Mouse (Mus musculus): ENCODE data around the gene Specc1. TPM values are rescaled to one million over a fixed set of nuclear protein-coding genes. Genes with fewer than 3 reads are reported as not detected.

Gene Specc1
- polyA plus RNA-seq, 1 experiment from 2014 or later: 7.1 TPM

GRCm38 (mm10) chr11:62075071-62075470, 118.5 kb downstream of the Specc1 start:
- no peak overlapping the region for H3K9ac ChIP-seq (replicated peaks; ENCODE audit: low read length)
- 83% methylated on average over 3 of the region's 3 CpGs for WGBS
- H3K36me3 ChIP-seq (ENCODE audit: insufficient read depth, low read length): no peaks in the 10 kb centered on the region
- no peak overlapping the region for H3K27ac ChIP-seq (ENCODE audit: low read length)
- no peaks in the 10 kb centered on the region for H3K9me3 ChIP-seq (ENCODE audit: low read length)
- no peaks in the 10 kb centered on the region for H3K27me3 ChIP-seq (ENCODE audit: insufficient read depth, low read length)
- H3K4me3 ChIP-seq (ENCODE audit: low read length): no peak overlapping the region
- ATAC-seq (ENCODE audit: low FRiP score, low TSS enrichment): no peak
- 0 out of 2 replicates have a peak, but pooled peaks cover 3% of the 10 kb centered on the region for H3K4me1 ChIP-seq (ENCODE audit: insufficient read depth, low read length)
- H3K4me2 ChIP-seq (replicated peaks; ENCODE audit: low read depth, low read length): no peak overlapping the region

- Histone ChIP-seq H3K9me3 (ENCODE audit: low read length) (no peaks in the 10 kb centered on the region), H3K4me2 (replicated peaks; ENCODE audit: low read depth, low read length) (no peak overlapping the region), H3K27me3 (ENCODE audit: insufficient read depth, low read length) (no peaks in the 10 kb centered on the region), H3K36me3 (ENCODE audit: insufficient read depth, low read length) (no peaks in the 10 kb centered on the region), H3K27ac (ENCODE audit: low read length) (no peak overlapping the region), H3K4me3 (ENCODE audit: low read length) (no peak overlapping the region), H3K4me1 (ENCODE audit: insufficient read depth, low read length) (0 out of 2 replicates have a peak, but pooled peaks cover 3% of the 10 kb centered on the region), H3K9ac (replicated peaks; ENCODE audit: low read length) (no peak overlapping the region)
- WGBS: 94% methylated on average over 5 of the region's 5 CpGs
- ATAC-seq (ENCODE audit: low FRiP score, low TSS enrichment): no peak
Observed at GRCm38 (mm10) chr11:62075551-62075950, 119.0 kb downstream of the Specc1 start.

DNA sequence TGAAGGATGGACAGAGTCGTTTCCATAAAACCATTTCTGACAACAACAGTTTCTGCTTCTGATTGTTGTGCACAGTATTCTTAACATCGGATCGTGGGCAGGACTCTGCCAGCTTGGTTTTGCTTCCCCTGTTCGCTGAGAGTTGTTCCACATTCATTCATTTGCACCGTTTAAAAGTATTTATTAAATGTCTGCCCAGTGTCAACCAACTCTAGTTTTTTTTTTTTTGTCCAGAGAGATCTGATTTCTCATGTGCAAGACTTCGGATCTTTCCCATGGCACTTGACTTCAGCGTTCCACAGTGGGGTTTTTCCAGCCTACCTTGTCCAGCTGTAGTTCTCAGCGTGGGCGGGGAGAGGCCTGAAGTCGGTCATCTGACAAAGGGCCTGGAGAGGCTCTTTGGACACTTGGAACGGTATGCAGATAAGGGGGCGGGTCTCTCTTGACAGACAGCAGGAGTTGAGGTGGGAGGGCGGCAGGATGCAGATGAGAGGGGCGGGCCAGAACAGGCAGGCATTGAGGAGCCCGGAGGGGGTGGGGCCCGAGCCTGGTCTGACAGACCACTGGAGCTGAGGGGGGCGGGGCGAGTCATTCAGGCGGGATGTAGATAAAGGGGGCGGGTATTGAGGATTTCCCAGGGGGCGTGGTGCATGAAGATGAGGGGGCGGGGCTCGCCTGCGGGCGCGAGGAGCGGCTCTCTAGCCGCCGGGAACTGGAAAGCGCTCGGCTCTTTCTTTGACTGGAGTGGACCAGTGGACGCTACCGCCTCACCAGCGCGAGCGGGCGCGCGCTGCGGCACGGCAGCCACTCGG, 120.0 kb downstream of the Specc1 start:
- peak overlapping the region; percentile 96 for H3K27ac ChIP-seq (ENCODE audit: low read length)
- H3K4me1 ChIP-seq (ENCODE audit: insufficient read depth, low read length): 0 out of 2 replicates have a peak, but pooled peaks cover 3% of the 10 kb centered on the region
- H3K27me3 ChIP-seq (ENCODE audit: insufficient read depth, low read length): no peaks in the 10 kb centered on the region
- peak overlapping the region; percentile 79 for H3K4me3 ChIP-seq (ENCODE audit: low read length)
- 5% methylated on average over 35 of the region's 42 CpGs for WGBS
- H3K4me2 ChIP-seq (replicated peaks; ENCODE audit: low read depth, low read length): peak overlapping the region; percentile 81
- no peaks in the 10 kb centered on the region for H3K36me3 ChIP-seq (ENCODE audit: insufficient read depth, low read length)
- ATAC-seq (ENCODE audit: low FRiP score, low TSS enrichment): peak; percentile 99
- H3K9me3 ChIP-seq (ENCODE audit: low read length): no peaks in the 10 kb centered on the region
- peak overlapping the region; percentile 88 for H3K9ac ChIP-seq (replicated peaks; ENCODE audit: low read length)

- Histone ChIP-seq H3K27ac (ENCODE audit: low read length) (peak overlapping the region; percentile 96), H3K4me2 (replicated peaks; ENCODE audit: low read depth, low read length) (peak overlapping the region; percentile 81), H3K4me3 (ENCODE audit: low read length) (peak overlapping the region; percentile 79), H3K9ac (replicated peaks; ENCODE audit: low read length) (peak overlapping the region; percentile 88), H3K27me3 (ENCODE audit: insufficient read depth, low read length) (no peaks in the 10 kb centered on the region), H3K4me1 (ENCODE audit: insufficient read depth, low read length) (0 out of 2 replicates have a peak, but pooled peaks cover 3% of the 10 kb centered on the region), H3K9me3 (ENCODE audit: low read length) (no peaks in the 10 kb centered on the region), H3K36me3 (ENCODE audit: insufficient read depth, low read length) (no peaks in the 10 kb centered on the region)
- ATAC-seq (ENCODE audit: low FRiP score, low TSS enrichment): peak; percentile 71
- under 1% methylated on average over 51 of the region's 51 CpGs for WGBS
Observed at GRCm38 (mm10) chr11:62077157-62077865, 120.7 kb downstream of the Specc1 start.

GRCm38 (mm10) chr11:62078371-62078770, 121.8 kb downstream of the Specc1 start:
- H3K27me3 ChIP-seq (ENCODE audit: insufficient read depth, low read length): no peaks in the 10 kb centered on the region
- H3K4me1 ChIP-seq (ENCODE audit: insufficient read depth, low read length): 0 out of 2 replicates have a peak, but pooled peaks cover 3% of the 10 kb centered on the region
- H3K27ac ChIP-seq (ENCODE audit: low read length): no peak overlapping the region
- H3K4me3 ChIP-seq (ENCODE audit: low read length): peak overlapping the region; percentile 16; the same call in 1 of the 2 replicates
- H3K9me3 ChIP-seq (ENCODE audit: low read length): no peaks in the 10 kb centered on the region
- ATAC-seq (ENCODE audit: low FRiP score, low TSS enrichment): no peak
- WGBS: 90% methylated on average over 10 of the region's 10 CpGs
- no peak overlapping the region for H3K4me2 ChIP-seq (replicated peaks; ENCODE audit: low read depth, low read length)
- H3K36me3 ChIP-seq (ENCODE audit: insufficient read depth, low read length): no peaks in the 10 kb centered on the region
- no peak overlapping the region for H3K9ac ChIP-seq (replicated peaks; ENCODE audit: low read length)

DNA sequence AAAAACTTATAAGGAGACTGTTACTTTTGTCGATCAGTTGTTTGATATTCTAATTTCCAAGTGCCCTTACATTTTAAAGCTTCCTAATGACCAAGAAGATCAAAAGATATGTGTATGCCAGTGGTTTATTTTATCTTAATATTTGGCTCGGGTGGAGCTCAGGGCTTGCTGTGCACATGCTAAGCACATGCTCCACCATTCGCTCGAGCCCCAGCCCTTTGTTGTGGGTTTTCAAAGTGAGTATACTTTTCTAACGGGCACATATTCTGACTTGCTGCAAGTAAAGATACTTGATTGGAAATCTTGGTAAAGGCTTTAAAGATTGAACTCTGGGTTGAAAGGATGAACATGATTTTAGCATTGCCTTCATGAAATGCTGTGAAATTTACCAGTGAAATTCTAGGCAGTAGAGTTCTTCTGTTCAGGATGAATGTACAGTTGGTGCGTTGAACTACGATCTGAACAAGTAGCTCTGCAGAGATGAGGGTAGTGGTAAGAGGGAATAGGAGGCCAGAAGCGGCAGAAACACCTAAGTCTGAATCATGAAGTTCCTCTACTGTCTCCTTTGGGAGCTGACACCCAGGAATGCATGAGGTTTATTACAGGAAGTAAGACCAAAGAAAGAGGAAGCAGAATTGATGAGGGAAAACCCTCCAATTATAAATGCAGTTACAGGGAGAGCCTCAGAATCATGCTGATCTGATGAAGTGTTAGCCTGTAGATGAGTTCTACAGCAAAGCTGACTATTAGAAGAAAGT, 122.7 kb downstream of the Specc1 start:
- no peak overlapping the region for H3K4me2 ChIP-seq (replicated peaks; ENCODE audit: low read depth, low read length)
- H3K27me3 ChIP-seq (ENCODE audit: insufficient read depth, low read length): no peaks in the 10 kb centered on the region
- H3K4me1 ChIP-seq (ENCODE audit: insufficient read depth, low read length): 0 out of 2 replicates have a peak, but pooled peaks cover 3% of the 10 kb centered on the region
- H3K4me3 ChIP-seq (ENCODE audit: low read length): no peak overlapping the region
- WGBS: 85% methylated on average over 8 of the region's 8 CpGs
- no peak for ATAC-seq (ENCODE audit: low FRiP score, low TSS enrichment)
- H3K9ac ChIP-seq (replicated peaks; ENCODE audit: low read length): no peak overlapping the region
- no peaks in the 10 kb centered on the region for H3K36me3 ChIP-seq (ENCODE audit: insufficient read depth, low read length)
- no peak overlapping the region for H3K27ac ChIP-seq (ENCODE audit: low read length)
- no peaks in the 10 kb centered on the region for H3K9me3 ChIP-seq (ENCODE audit: low read length)

- 87% methylated on average over 2 of the region's 2 CpGs for WGBS
- Histone ChIP-seq H3K4me3 (ENCODE audit: low read length) (no peak overlapping the region), H3K27me3 (ENCODE audit: insufficient read depth, low read length) (no peaks in the 10 kb centered on the region), H3K9me3 (ENCODE audit: low read length) (no peaks in the 10 kb centered on the region), H3K27ac (ENCODE audit: low read length) (no peak overlapping the region), H3K36me3 (ENCODE audit: insufficient read depth, low read length) (no peaks in the 10 kb centered on the region), H3K4me1 (ENCODE audit: insufficient read depth, low read length) (0 out of 2 replicates have a peak, but pooled peaks cover 3% of the 10 kb centered on the region), H3K4me2 (replicated peaks; ENCODE audit: low read depth, low read length) (no peak overlapping the region), H3K9ac (replicated peaks; ENCODE audit: low read length) (no peak overlapping the region)
- no peak for ATAC-seq (ENCODE audit: low FRiP score, low TSS enrichment)
Observed at GRCm38 (mm10) chr11:62080476-62080875, 123.9 kb downstream of the Specc1 start.

- no peaks in the 10 kb centered on the region for H3K27me3 ChIP-seq (ENCODE audit: insufficient read depth, low read length)
- no peaks in the 10 kb centered on the region for H3K36me3 ChIP-seq (ENCODE audit: insufficient read depth, low read length)
- H3K9ac ChIP-seq (replicated peaks; ENCODE audit: low read length): no peak overlapping the region
- no peak overlapping the region for H3K4me2 ChIP-seq (replicated peaks; ENCODE audit: low read depth, low read length)
- no peak for ATAC-seq (ENCODE audit: low FRiP score, low TSS enrichment)
- H3K27ac ChIP-seq (ENCODE audit: low read length): peak overlapping the region; percentile 17; the same call in 1 of the 2 replicates
- WGBS: 95% methylated on average over 2 of the region's 2 CpGs
- 0 out of 2 replicates have a peak, but pooled peaks cover 3% of the 10 kb centered on the region for H3K4me1 ChIP-seq (ENCODE audit: insufficient read depth, low read length)
- no peak overlapping the region for H3K4me3 ChIP-seq (ENCODE audit: low read length)
- H3K9me3 ChIP-seq (ENCODE audit: low read length): no peaks in the 10 kb centered on the region
Observed at GRCm38 (mm10) chr11:62086648-62087047, 130.1 kb downstream of the Specc1 start.

DNA sequence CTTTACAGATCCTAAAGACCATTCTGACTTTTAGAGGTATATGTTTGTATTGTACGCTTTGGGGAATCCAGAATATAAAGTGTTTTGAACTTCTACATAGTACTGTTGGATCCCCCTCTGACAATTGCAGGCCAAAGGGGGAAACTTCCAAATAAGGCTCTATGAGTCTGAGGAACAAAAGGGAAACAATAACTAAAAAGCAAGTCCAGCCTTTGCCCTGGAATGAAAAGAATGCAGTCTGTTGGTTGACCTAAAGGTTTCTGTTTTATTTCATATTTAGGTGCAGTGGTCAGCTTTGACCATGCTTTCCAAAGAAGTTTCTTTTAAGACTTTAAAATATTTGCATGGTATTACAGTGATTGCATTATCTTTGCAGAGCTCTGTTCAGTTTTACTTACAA, 130.5 kb downstream of the Specc1 start:
- Histone ChIP-seq H3K4me3 (ENCODE audit: low read length) (no peak overlapping the region), H3K9ac (replicated peaks; ENCODE audit: low read length) (no peak overlapping the region), H3K27me3 (ENCODE audit: insufficient read depth, low read length) (no peaks in the 10 kb centered on the region), H3K27ac (ENCODE audit: low read length) (no peak overlapping the region), H3K4me2 (replicated peaks; ENCODE audit: low read depth, low read length) (no peak overlapping the region), H3K36me3 (ENCODE audit: insufficient read depth, low read length) (no peaks in the 10 kb centered on the region), H3K9me3 (ENCODE audit: low read length) (no peaks in the 10 kb centered on the region), H3K4me1 (ENCODE audit: insufficient read depth, low read length) (0 out of 2 replicates have a peak, but pooled peaks cover 3% of the 10 kb centered on the region)
- 71% methylated on average over 1 of the region's 1 CpGs for WGBS
- no peak for ATAC-seq (ENCODE audit: low FRiP score, low TSS enrichment)

Measured in kidney, embryonic 16.5 days (tissue).